Mouse (Mus musculus) CH12.LX (cell line): ENCODE data around the gene Klrb1f. TPM values are rescaled to one million over a fixed set of nuclear protein-coding genes. Genes with fewer than 3 reads are reported as not detected.

Experiments
- DNase-seq: peaks from one replicate; pipeline ENCODE4 v3.0.0-alpha.2; 2013; ENCODE audit errors: extremely low read depth
- H3K27ac ChIP-seq: 2 replicates; pipeline ENCODE4 v1.5.1; 2012; ENCODE audit warnings: low read depth, mild to moderate bottlenecking, control low read depth, moderate library complexity; ENCODE audit not compliant: insufficient read depth
- H3K27me3 ChIP-seq: replicated peaks from 2 replicates; pipeline ENCODE3; 2012; ENCODE audit warnings: inconsistent platforms
- H3K36me3 ChIP-seq, 2 experiments: replicated peaks in 1 of 2; 2 replicates each; pipeline versions ENCODE3 to v1.6.1; 2012; ENCODE audit warnings: inconsistent platforms in 1 of 2, low read length in 1 of 2, mild to moderate bottlenecking in 1 of 2, mixed read lengths in 1 of 2, moderate library complexity in 1 of 2; ENCODE audit not compliant: control insufficient read depth in 1 of 2, insufficient read depth in 1 of 2
- H3K4me1 ChIP-seq, 2 experiments: 2 replicates each; pipeline ENCODE4 v1.6.1; 2012; ENCODE audit warnings: inconsistent platforms in 1 of 2, moderate library complexity in 1 of 2; ENCODE audit not compliant: insufficient read depth in 2 of 2, control insufficient read depth in 1 of 2
- H3K4me2 ChIP-seq: 2 replicates; pipeline ENCODE4 v1.6.1; 2012; ENCODE audit warnings: low read depth, mild to moderate bottlenecking, control low read depth; ENCODE audit not compliant: poor library complexity, insufficient read depth, severe bottlenecking
- H3K4me3 ChIP-seq, 3 experiments: fragments of 150-350 bp in 1 of 3; sonication (generic) in 1 of 3; replicated peaks in 1 of 3; 2 replicates each; pipeline versions ENCODE3 to v1.5.1; 2011 to 2012; ENCODE audit warnings: low read depth in 2 of 3, low read length in 2 of 3, mild to moderate bottlenecking in 2 of 3, moderate library complexity in 2 of 3, control low read depth in 1 of 3, improper control_type of control experiment in 1 of 3, inconsistent platforms in 1 of 3, mixed read lengths in 1 of 3; ENCODE audit not compliant: poor library complexity in 1 of 3
- H3K79me2 ChIP-seq: replicated peaks from 2 replicates; pipeline ENCODE4 v1.6.1; 2012; ENCODE audit warnings: mild to moderate bottlenecking, moderate library complexity; ENCODE audit not compliant: control insufficient read depth, poor library complexity, insufficient read depth, severe bottlenecking; ENCODE audit errors: extremely low read depth
- H3K9ac ChIP-seq: 2 replicates; pipeline ENCODE4 v1.6.1; 2012; ENCODE audit warnings: low read depth, mild to moderate bottlenecking, control low read depth, moderate library complexity; ENCODE audit not compliant: insufficient read depth
- H3K9me3 ChIP-seq: replicated peaks from 2 replicates; pipeline ENCODE3; 2012; ENCODE audit warnings: low read length, inconsistent platforms, mixed read lengths
- CTCF ChIP-seq, 2 experiments: IDR thresholded peaks in 1 of 2; conservative IDR thresholded peaks in 1 of 2; 2 replicates each; pipeline ENCODE4 v1.5.1; 2011 to 2012; ENCODE audit warnings: low read depth in 2 of 2, low read length in 2 of 2, improper control_type of control experiment in 1 of 2, inconsistent platforms in 1 of 2, mild to moderate bottlenecking in 1 of 2, moderate library complexity in 1 of 2
- EP300 ChIP-seq: IDR thresholded peaks from 2 replicates; pipeline ENCODE4 v1.6.1; 2011; ENCODE audit warnings: low read length, improper control_type of control experiment
- ETS1 ChIP-seq: conservative IDR thresholded peaks from 2 replicates; pipeline ENCODE4 v1.6.1; 2012; ENCODE audit warnings: low read depth, mild to moderate bottlenecking, inconsistent platforms, low read length, improper control_type of control experiment, moderate library complexity
- GABPA ChIP-seq: IDR thresholded peaks from 2 replicates; pipeline ENCODE4 v1.6.1; 2012; ENCODE audit warnings: low read depth, low read length, improper control_type of control experiment, inconsistent platforms; ENCODE audit not compliant: insufficient replicate concordance
- IRF4 ChIP-seq: IDR thresholded peaks from 2 replicates; pipeline ENCODE4 v1.6.1; 2014; ENCODE audit warnings: low read depth, mild to moderate bottlenecking, inconsistent platforms, low read length, improper control_type of control experiment
- JUN ChIP-seq: IDR thresholded peaks from 2 replicates; pipeline ENCODE4 v1.6.1; 2011; ENCODE audit warnings: low read depth, mild to moderate bottlenecking, low read length, improper control_type of control experiment, moderate library complexity; ENCODE audit not compliant: insufficient read depth
- JUND ChIP-seq: conservative IDR thresholded peaks from 2 replicates; pipeline ENCODE4 v1.6.1; 2011; ENCODE audit warnings: low read depth, low read length, improper control_type of control experiment
- KAT2A ChIP-seq: IDR thresholded peaks from 2 replicates; pipeline ENCODE4 v1.6.1; 2012; ENCODE audit warnings: low read length, improper control_type of control experiment, inconsistent platforms; ENCODE audit not compliant: insufficient replicate concordance
- MAFK ChIP-seq: IDR thresholded peaks from 2 replicates; pipeline ENCODE4 v1.6.1; 2011; ENCODE audit warnings: low read length, improper control_type of control experiment; ENCODE audit not compliant: insufficient replicate concordance
- MAZ ChIP-seq: IDR thresholded peaks from 2 replicates; pipeline ENCODE4 v1.6.1; 2012; ENCODE audit warnings: low read depth, mild to moderate bottlenecking, inconsistent platforms, low read length, improper control_type of control experiment, moderate library complexity
- MEF2A ChIP-seq: IDR thresholded peaks from 2 replicates; pipeline ENCODE4 v1.6.1; 2014; ENCODE audit warnings: low read depth, mild to moderate bottlenecking, inconsistent platforms, low read length, improper control_type of control experiment, borderline replicate concordance
- MXI1 ChIP-seq: IDR thresholded peaks from 2 replicates; pipeline ENCODE4 v1.6.1; 2011; ENCODE audit warnings: mild to moderate bottlenecking, low read depth, low read length, improper control_type of control experiment
- MYC ChIP-seq: IDR thresholded peaks from 2 replicates; pipeline ENCODE4 v1.6.1; 2011; ENCODE audit warnings: low read depth, mild to moderate bottlenecking, improper control_type of control experiment, low read length
- NELFE ChIP-seq: IDR thresholded peaks from 2 replicates; pipeline ENCODE4 v1.6.1; 2011; ENCODE audit warnings: low read depth, low read length, improper control_type of control experiment
- NRF1 ChIP-seq: IDR thresholded peaks from 2 replicates; pipeline ENCODE4 v1.6.1; 2014; ENCODE audit warnings: low read depth, mild to moderate bottlenecking, inconsistent platforms, low read length, improper control_type of control experiment, moderate library complexity
- POLR2A ChIP-seq: IDR thresholded peaks from 2 replicates; pipeline ENCODE4 v1.6.1; 2011; ENCODE audit warnings: low read depth, mild to moderate bottlenecking, improper control_type of control experiment, low read length
- RAD21 ChIP-seq: IDR thresholded peaks from 2 replicates; pipeline ENCODE4 v1.6.1; 2011; ENCODE audit warnings: low read depth, mild to moderate bottlenecking, low read length, improper control_type of control experiment, moderate library complexity
- SIN3A ChIP-seq: IDR thresholded peaks from 2 replicates; pipeline ENCODE4 v1.6.1; 2012; ENCODE audit warnings: low read length, improper control_type of control experiment, inconsistent platforms
- TBP ChIP-seq: conservative IDR thresholded peaks from 2 replicates; pipeline ENCODE4 v1.6.1; 2011; ENCODE audit warnings: low read depth, low read length, improper control_type of control experiment
- TCF12 ChIP-seq: IDR thresholded peaks from 2 replicates; pipeline ENCODE4 v1.6.1; 2014; ENCODE audit warnings: low read depth, mild to moderate bottlenecking, inconsistent platforms, low read length, improper control_type of control experiment
- USF2 ChIP-seq: conservative IDR thresholded peaks from 2 replicates; pipeline ENCODE4 v1.6.1; 2011; ENCODE audit warnings: low read depth, low read length, improper control_type of control experiment
- ZKSCAN1 ChIP-seq: IDR thresholded peaks from 2 replicates; pipeline ENCODE4 v1.6.1; 2012; ENCODE audit warnings: low read depth, inconsistent platforms, low read length, improper control_type of control experiment, borderline replicate concordance
- ZNF384 ChIP-seq: IDR thresholded peaks from 2 replicates; pipeline ENCODE4 v1.6.1; 2012; ENCODE audit warnings: low read depth, low read length, improper control_type of control experiment, inconsistent platforms
- dilution Hi-C: fragments of 300-500 bp; cut with MboI; formaldehyde crosslinking; loops from 2 replicates; pipeline ENCODE4 v1.14.3; 2020; ENCODE audit warnings: low sequenced_read_pairs; ENCODE audit not compliant: extremely low pct_unique_long_range_greater_than_20kb, extremely low pct_ligation_motif_present
- in situ Hi-C: fragments of 300-500 bp; cut with MboI; formaldehyde crosslinking; loops from 3 replicates; pipeline ENCODE4 v1.14.3; 2019; ENCODE audit warnings: low sequenced_read_pairs, low pct_ligation_motif_present, low pct_unique_long_range_greater_than_20kb, mixed read lengths
- polyA plus RNA-seq: library from polyadenylated mRNA; unstranded; fragments of >175 nt; gene quantifications from 2 replicates; pipeline ENCODE4 v1.2.1, GENCODE M21; 2012; ENCODE audit warnings: low read depth; ENCODE audit not compliant: insufficient read length
- total RNA-seq, 2 experiments: library from RNA; depleted of rRNA; stranded (reverse); fragments of 300-350 nt in 1 of 2; fragments of >200 nt in 1 of 2; gene quantifications; 2 replicates each; pipeline ENCODE4 v1.2.3; 2012 to 2014

The Klrb1f gene
- total and polyA plus RNA-seq, 3 experiments, result 0.21 to 0.68 (median 0.23) TPM

DNA sequence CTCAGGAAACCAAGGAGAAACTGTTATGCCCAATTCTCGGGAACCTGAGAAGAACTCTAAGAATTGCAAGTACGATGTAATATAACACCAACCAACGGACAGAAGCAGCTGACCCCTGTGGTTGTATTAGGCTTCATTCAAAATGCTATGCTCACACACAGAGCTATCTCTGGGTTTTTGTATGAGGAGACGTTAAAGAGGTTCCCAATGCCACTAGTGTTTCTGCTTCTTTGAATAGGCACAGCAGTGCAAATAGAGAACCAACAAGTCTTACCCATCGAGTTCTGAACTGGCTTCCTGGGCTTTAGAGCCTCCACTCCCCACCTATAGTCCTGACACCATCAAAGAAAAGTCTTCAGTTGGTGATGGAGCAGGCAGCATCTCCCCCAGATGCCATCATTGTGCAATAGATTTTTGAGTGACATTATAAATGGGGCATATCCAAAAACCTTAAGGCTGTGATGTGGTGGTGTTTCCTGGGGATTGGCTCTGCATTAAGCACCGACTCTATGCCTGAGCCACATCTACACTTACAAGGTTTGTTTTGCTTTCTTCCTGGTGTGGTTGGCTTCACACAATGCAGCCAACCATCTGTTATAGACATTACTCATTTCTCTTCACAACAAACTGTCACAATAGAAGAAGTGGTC, 15.4 kb upstream of the Klrb1f start:
- no peak overlapping the region for H3K4me3 ChIP-seq
- dilution Hi-C loops, result no loop called here
- H3K27ac ChIP-seq, result no peak overlapping the region
- no peak overlapping the region for H3K4me2 ChIP-seq
- peaks cover 3 to 14% of the 10 kb centered on the region in 2 experiments; a peak in 3 of 4 replicates for H3K4me1 ChIP-seq
- no peaks in the 10 kb centered on the region for H3K9me3 ChIP-seq
- peaks cover 5 to 8% of the 10 kb centered on the region in 2 experiments for H3K36me3 ChIP-seq
- in situ Hi-C loops, result no loop called here
- H3K9ac ChIP-seq, result no peak overlapping the region
- no peaks in the 10 kb centered on the region for H3K27me3 ChIP-seq
- DNase-seq, result no peak
- no peak for TF ChIP-seq MAFK
- TF ChIP-seq TBP, result no peak
- TF ChIP-seq ZKSCAN1, result no peak
- TF ChIP-seq, all 38 proteins: peak for 0
- H3K79me2 ChIP-seq, result no peaks in the 10 kb centered on the region

DNA sequence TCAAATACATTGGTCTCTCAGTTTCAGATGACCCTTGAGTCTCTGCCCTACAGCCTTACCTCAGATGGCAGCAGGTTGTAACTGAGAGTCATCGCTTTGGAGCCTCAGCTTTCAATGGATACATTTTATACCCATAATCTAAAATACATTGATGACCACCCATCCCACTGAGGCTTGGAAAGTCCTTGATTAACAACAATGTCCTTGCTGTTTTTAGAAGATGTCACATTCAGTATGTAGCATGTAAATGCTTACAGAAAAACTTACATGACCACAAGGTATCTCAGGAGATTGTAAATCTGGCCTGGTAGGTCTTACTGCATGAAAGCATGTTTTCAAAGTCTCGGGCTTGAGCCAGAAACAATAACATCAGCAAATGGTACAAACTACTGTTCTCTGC, 14.7 kb upstream of the Klrb1f start:
- H3K27me3 ChIP-seq, result no peaks in the 10 kb centered on the region
- H3K4me3 ChIP-seq, result no peak overlapping the region
- no peaks in the 10 kb centered on the region for H3K9me3 ChIP-seq
- H3K9ac ChIP-seq, result no peak overlapping the region
- H3K79me2 ChIP-seq, result no peaks in the 10 kb centered on the region
- dilution Hi-C loops, result no loop called here
- TF ChIP-seq ETS1 (no peak), JUND (no peak), RAD21 (no peak), TCF12 (no peak), MXI1 (no peak), MYC (no peak), SIN3A (no peak)
- TF ChIP-seq, all 38 proteins: peak for 0
- Histone ChIP-seq H3K27ac (no peak overlapping the region), H3K4me1 (peaks cover 3 to 18% of the 10 kb centered on the region in 2 experiments; a peak in 3 of 4 replicates), H3K4me2 (no peak overlapping the region), H3K36me3 (peaks cover 5 to 8% of the 10 kb centered on the region in 2 experiments)
- in situ Hi-C loops, result no loop called here
- DNase-seq, result no peak

DNA sequence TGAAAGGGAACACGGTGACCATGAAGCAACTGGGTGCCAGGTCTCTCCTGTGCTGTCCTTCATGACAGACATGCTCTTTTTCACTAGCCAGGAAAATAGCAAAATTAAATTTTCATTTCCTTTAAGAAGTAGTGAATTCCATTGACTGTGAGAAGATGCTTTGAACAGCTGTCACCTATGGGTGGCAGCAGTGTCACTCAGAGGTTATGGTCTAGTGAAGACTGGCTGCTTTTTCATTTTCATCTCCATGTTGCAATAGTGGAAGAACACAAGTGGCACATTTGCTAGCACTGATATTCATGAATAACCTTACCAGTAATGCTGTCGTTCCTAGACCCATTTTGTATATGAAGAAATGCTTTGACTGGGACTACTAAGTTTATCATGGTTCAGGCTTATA, 12.3 kb upstream of the Klrb1f start:
- Histone ChIP-seq H3K27ac (no peak overlapping the region), H3K79me2 (no peaks in the 10 kb centered on the region), H3K36me3 (peaks cover 0 to 8% of the 10 kb centered on the region in 2 experiments), H3K4me1 (peaks cover 16 to 43% of the 10 kb centered on the region in 2 experiments), H3K4me2 (no peak overlapping the region), H3K9ac (no peak overlapping the region), H3K9me3 (no peaks in the 10 kb centered on the region), H3K4me3 (no peak overlapping the region), H3K27me3 (no peaks in the 10 kb centered on the region)
- peak; percentile 68 for DNase-seq
- dilution Hi-C loops (no loop called here), in situ Hi-C loops (no loop called here)
- 0 out of 2 replicates have a peak, but pooled peaks have one; percentile 11 for TF ChIP-seq MAFK
- TF ChIP-seq JUN, result no peak
- TF ChIP-seq USF2, result no peak
- TF ChIP-seq IRF4, result no peak
- peak; percentile 59 for TF ChIP-seq JUND
- peak; percentile 49 to 95; a peak in 3 of 4 replicates for TF ChIP-seq CTCF (conservative IDR thresholded peaks at IDR 0.05 in 1 of 2, IDR thresholded peaks at IDR 0.05 in 1 of 2; ENCODE audit: low read depth in 2 of 2, low read length in 2 of 2)
- TF ChIP-seq MEF2A, result 0 out of 2 replicates have a peak, but pooled peaks have one; percentile 21
- TF ChIP-seq EP300, result peak; percentile 35; the same call in 1 of the 2 replicates
- TF ChIP-seq TBP, result no peak
- no peak for TF ChIP-seq KAT2A
- no peak for TF ChIP-seq MAZ
- peak; percentile 81 for TF ChIP-seq MYC
- TF ChIP-seq TCF12, result peak; percentile 58
- no peak for TF ChIP-seq MXI1
- 0 out of 2 replicates have a peak, but pooled peaks have one; percentile 34 for TF ChIP-seq SIN3A
- TF ChIP-seq GABPA, result no peak
- peak; percentile 38; the same call in 1 of the 2 replicates for TF ChIP-seq NELFE
- 0 out of 2 replicates have a peak, but pooled peaks have one; percentile 22 for TF ChIP-seq ZNF384
- TF ChIP-seq NRF1, result no peak
- TF ChIP-seq POLR2A, result no peak
- no peak for TF ChIP-seq ZKSCAN1
